Mouse (Mus musculus) urinary bladder, postnatal 10 days (tissue): Measurements from ENCODE around the gene Iqschfp.
A peak's percentile ranks its signal among the peaks of the same experiment; 100 is the strongest.

Experiments used
- DNase-seq: peaks from one replicate; pipeline ENCODE4 v3.0.0; 2022; ENCODE audit warnings: low spot score

Iqschfp gene

GRCm38 (mm10) chr3:68493586-68494295 lies 601.7 kb downstream of the Iqschfp start:
- DNase-seq = peak; percentile 42

- DNase-seq = no peak
Measured at GRCm38 (mm10) chr3:68494296-68495095, 602.5 kb downstream of the Iqschfp start.

GRCm38 (mm10) chr3:68495096-68495735 lies 603.2 kb downstream of the Iqschfp start:
- DNase-seq = no peak

GRCm38 (mm10) chr3:68495736-68496242 lies 603.8 kb downstream of the Iqschfp start:
- DNase-seq = no peak

GRCm38 (mm10) chr3:68496513-68496912 lies 604.5 kb downstream of the Iqschfp start:
- no peak for DNase-seq

GRCm38 (mm10) chr3:68499532-68500152 lies 607.6 kb downstream of the Iqschfp start:
- DNase-seq = no peak

GRCm38 (mm10) chr3:68504838-68505237 lies 612.8 kb downstream of the Iqschfp start:
- no peak for DNase-seq

GRCm38 (mm10) chr3:68506769-68507318 lies 614.8 kb downstream of the Iqschfp start:
- DNase-seq = no peak

GRCm38 (mm10) chr3:68508629-68509028 lies 616.6 kb downstream of the Iqschfp start:
- DNase-seq = no peak

- DNase-seq = no peak
Measured at GRCm38 (mm10) chr3:68510872-68511271, 618.8 kb downstream of the Iqschfp start.

GRCm38 (mm10) chr3:68511744-68512143 lies 619.7 kb downstream of the Iqschfp start:
- no peak for DNase-seq

- no peak for DNase-seq
Measured at GRCm38 (mm10) chr3:68512327-68512726, 620.3 kb downstream of the Iqschfp start.

- DNase-seq = no peak
Measured at GRCm38 (mm10) chr3:68513340-68514119, 621.5 kb downstream of the Iqschfp start.

GRCm38 (mm10) chr3:68514120-68514497 lies 622.1 kb downstream of the Iqschfp start:
- DNase-seq = no peak

- no peak for DNase-seq
Measured at GRCm38 (mm10) chr3:68514717-68515116, 622.7 kb downstream of the Iqschfp start.

- no peak for DNase-seq
Measured at GRCm38 (mm10) chr3:68516393-68517081, 624.5 kb downstream of the Iqschfp start.

- no peak for DNase-seq
Measured at GRCm38 (mm10) chr3:68517236-68517635, 625.2 kb downstream of the Iqschfp start.

GRCm38 (mm10) chr3:68518041-68518440 lies 626.0 kb downstream of the Iqschfp start:
- DNase-seq = no peak

GRCm38 (mm10) chr3:68518586-68518985 lies 626.6 kb downstream of the Iqschfp start:
- DNase-seq = no peak

- no peak for DNase-seq
Measured at GRCm38 (mm10) chr3:68525361-68525878, 633.4 kb downstream of the Iqschfp start.
